8 mouse cellular contexts compared by ENCODE assay signal in genomic region chr2:28513431-28514370, GRCm38 (mm10). TPM values are rescaled to one million over a fixed set of nuclear protein-coding genes. Genes with fewer than 3 reads are reported as not detected.
A peak's percentile ranks its signal among the peaks of the same experiment; 100 is the strongest.
DNase-seq lines count a peak whose midpoint lies in the region; ATAC-seq lines count a peak whose summit lies in the region.

No protein-coding gene starts in this region.

- peak; percentile 32 to 54 for DNase-seq in adrenal gland, postnatal 36 days
- DNase-seq in adrenal gland, postnatal 10 days, result no peak
- DNase-seq in urinary bladder, postnatal 25 days (ENCODE audit: low spot score), result peak; percentile 50
- DNase-seq in urinary bladder, postnatal 10 days (ENCODE audit: low spot score), result no peak
- DNase-seq in layer of hippocampus, postnatal 10 days (ENCODE audit: low spot score in 2 of 2), result peak; percentile 46 to 57
- peak; percentile 22 to 23 for DNase-seq in thymus, postnatal 10 days (ENCODE audit: low spot score in 2 of 2)

- peak overlapping the region; percentile 63 for H3K4me3 ChIP-seq in heart, embryonic 12.5 days
- H3K4me3 ChIP-seq in midbrain, embryonic 12.5 days, result peak overlapping the region; percentile 82

- WGBS in heart, embryonic 12.5 days, result 7% methylated on average over 47 of the region's 47 CpGs
- 5% methylated on average over 47 of the region's 47 CpGs for WGBS in midbrain, embryonic 12.5 days

- H3K9me3 ChIP-seq in heart, embryonic 12.5 days (replicated peaks), result no peaks in the 10 kb centered on the region
- H3K9me3 ChIP-seq in midbrain, embryonic 12.5 days, result no peaks in the 10 kb centered on the region

- H3K27me3 ChIP-seq in heart, embryonic 12.5 days (replicated peaks), result peaks cover 16% of the 10 kb centered on the region; the same call in 1 of the 2 replicates
- peaks cover 9% of the 10 kb centered on the region; the same call in 1 of the 2 replicates for H3K27me3 ChIP-seq in midbrain, embryonic 12.5 days

- peak; percentile 26; the same call in 1 of the 2 replicates for ATAC-seq in heart, embryonic 12.5 days (ENCODE audit: insufficient number of reproducible peaks, low FRiP score)
- peak; percentile 50 for ATAC-seq in midbrain, embryonic 12.5 days (ENCODE audit: low FRiP score, low read depth)

- H3K27ac ChIP-seq in heart, embryonic 12.5 days (ENCODE audit: poor library complexity, severe bottlenecking), result no peak overlapping the region
- peak overlapping the region; percentile 88 for H3K27ac ChIP-seq in midbrain, embryonic 12.5 days (replicated peaks)

- no peaks in the 10 kb centered on the region for H3K36me3 ChIP-seq in heart, embryonic 12.5 days
- H3K36me3 ChIP-seq in midbrain, embryonic 12.5 days, result peaks cover 10% of the 10 kb centered on the region; the same call in 1 of the 2 replicates

- H3K9ac ChIP-seq in heart, embryonic 12.5 days, result peak overlapping the region; percentile 85
- H3K9ac ChIP-seq in midbrain, embryonic 12.5 days (replicated peaks), result peak overlapping the region; percentile 94

- H3K4me1 ChIP-seq in heart, embryonic 12.5 days (replicated peaks), result peaks cover 19% of the 10 kb centered on the region
- H3K4me1 ChIP-seq in midbrain, embryonic 12.5 days, result peaks cover 49% of the 10 kb centered on the region

- H3K4me2 ChIP-seq in heart, embryonic 12.5 days, result peak overlapping the region; percentile 97
- peak overlapping the region; percentile 85 for H3K4me2 ChIP-seq in midbrain, embryonic 12.5 days (replicated peaks)

RNA-seq across cellular contexts. Expression of gene Ralgds, which starts 0.8 kb away (rescaled TPM):
- 10 to 100 TPM; 23.3 to 27.9 TPM for total RNA-seq in adrenal gland, postnatal 36 days (2021)
- total RNA-seq in adrenal gland, postnatal 10 days (2021), result 10 to 100 TPM; 31.5 to 47.4 TPM
- polyA plus RNA-seq in heart, embryonic 12.5 days (2016; fragmentation: Nextera tagmentation; extraction: Ambion mirVana), result 21.1 and 22.1 TPM in 2 replicates
- total RNA-seq in layer of hippocampus, postnatal 10 days (2021), result 100 to 1,000 TPM; 155 to 158 TPM
- 87.6 and 93.5 TPM in 2 replicates for polyA plus RNA-seq in midbrain, embryonic 12.5 days (2016; fragmentation: Nextera tagmentation; extraction: Ambion mirVana)

RNA-seq across cellular contexts. Expression of gene Gm10134, which starts 7.8 kb away (rescaled TPM):
- total RNA-seq in adrenal gland, postnatal 36 days (2021), result 1 to 10 TPM; 2.6 to 3.3 TPM
- total RNA-seq in adrenal gland, postnatal 10 days (2021), result 1 to 10 TPM; 2.6 to 3.2 TPM
- 0.82 TPM in 1 of 2 replicates, not detected in the other for polyA plus RNA-seq in heart, embryonic 12.5 days (2016; fragmentation: Nextera tagmentation; extraction: Ambion mirVana)
- 1 to 10 TPM in 1 of 2 experiments, not detected in 1; 1.2 TPM for total RNA-seq in layer of hippocampus, postnatal 10 days (2021)
- polyA plus RNA-seq in midbrain, embryonic 12.5 days (2016; fragmentation: Nextera tagmentation; extraction: Ambion mirVana), result 1.5 TPM in 1 of 2 replicates, not detected in the other

RNA-seq across cellular contexts. Expression of gene Gbgt1, which starts 17.0 kb away (rescaled TPM):
- 1 to 10 TPM; 3.7 to 4.3 TPM for total RNA-seq in adrenal gland, postnatal 36 days (2021)
- total RNA-seq in adrenal gland, postnatal 10 days (2021), result 1 to 10 TPM; 4.3 to 5.4 TPM
- polyA plus RNA-seq in heart, embryonic 12.5 days (2016; fragmentation: Nextera tagmentation; extraction: Ambion mirVana), result 0.28 and 0.41 TPM in 2 replicates
- 1 to 10 TPM; 1.2 to 1.9 TPM for total RNA-seq in layer of hippocampus, postnatal 10 days (2021)
- polyA plus RNA-seq in midbrain, embryonic 12.5 days (2016; fragmentation: Nextera tagmentation; extraction: Ambion mirVana), result 1.0 and 1.2 TPM in 2 replicates

RNA-seq across cellular contexts. Expression of gene Mrps2, which starts 45.8 kb away (rescaled TPM):
- 10 to 100 TPM; 51.1 to 56.2 TPM for total RNA-seq in adrenal gland, postnatal 36 days (2021)
- 10 to 100 TPM; 64.6 to 75.6 TPM for total RNA-seq in adrenal gland, postnatal 10 days (2021)
- 49.6 and 52.9 TPM in 2 replicates for polyA plus RNA-seq in heart, embryonic 12.5 days (2016; fragmentation: Nextera tagmentation; extraction: Ambion mirVana)
- 10 to 100 TPM; 37.2 to 37.4 TPM for total RNA-seq in layer of hippocampus, postnatal 10 days (2021)
- 53.3 and 54.5 TPM in 2 replicates for polyA plus RNA-seq in midbrain, embryonic 12.5 days (2016; fragmentation: Nextera tagmentation; extraction: Ambion mirVana)

RNA-seq across cellular contexts. Expression of gene 1700007K13Rik, which starts 47.6 kb away (rescaled TPM):
- total RNA-seq in adrenal gland, postnatal 36 days (2021), result not detected
- total RNA-seq in adrenal gland, postnatal 10 days (2021), result under 1 TPM; 0.64 to 0.99 TPM
- polyA plus RNA-seq in heart, embryonic 12.5 days (2016; fragmentation: Nextera tagmentation; extraction: Ambion mirVana), result 0.29 and 0.49 TPM in 2 replicates
- total RNA-seq in layer of hippocampus, postnatal 10 days (2021), result 1 to 10 TPM; 5.1 to 6.8 TPM
- 0.59 and 0.75 TPM in 2 replicates for polyA plus RNA-seq in midbrain, embryonic 12.5 days (2016; fragmentation: Nextera tagmentation; extraction: Ambion mirVana)

Comparison
In these comparisons a context has a peak if more than half of its experiments do, and no peak if none do; other contexts are left out.
1. DNase-seq: peak in adrenal gland, postnatal 36 days (2 of 2), urinary bladder, postnatal 25 days (single experiment), layer of hippocampus, postnatal 10 days (2 of 2) and thymus, postnatal 10 days (2 of 2); none in adrenal gland, postnatal 10 days (single experiment) and urinary bladder, postnatal 10 days (single experiment).